Comparison of ENCODE assay signal across 8 mouse cellular contexts in genomic region chr2:122351931-122352329, GRCm38 (mm10). TPM values are rescaled to one million over a fixed set of nuclear protein-coding genes. Genes with fewer than 3 reads are reported as not detected.
A peak's percentile ranks its signal among the peaks of the same experiment; 100 is the strongest.
DNase-seq lines count a peak whose midpoint lies in the region; ATAC-seq and TF ChIP-seq lines count a peak whose summit lies in the region.
"Had no signal": no experiment of that assay in that cellular context is flagged by ENCODE, and none has a peak within 500 bp of the region (broad histone marks: within the 10 kb centered on the region; RNA-seq: fewer than 3 reads in every experiment).

No protein-coding gene starts in this region.

- H3K4me2 ChIP-seq in embryonic facial prominence, embryonic 14.5 days (ENCODE audit: low read depth, low read length) = no peak overlapping the region
- no peak overlapping the region for H3K4me2 ChIP-seq in kidney, embryonic 16.5 days (replicated peaks; ENCODE audit: low read depth, low read length)
- peak overlapping the region; percentile 21; the same call in 1 of the 2 replicates for H3K4me2 ChIP-seq in midbrain, embryonic 14.5 days (ENCODE audit: low read length)
- H3K4me2 ChIP-seq: liver, embryonic 13.5 days had no signal

- no peak for ATAC-seq in embryonic facial prominence, embryonic 14.5 days (ENCODE audit: low read depth)
- ATAC-seq in kidney, embryonic 16.5 days (ENCODE audit: low FRiP score, low TSS enrichment) = no peak
- ATAC-seq in midbrain, embryonic 14.5 days (ENCODE audit: low FRiP score, low TSS enrichment) = peak; percentile 28; the same call in 1 of the 2 replicates

- no peak for TF ChIP-seq POLR2A in ES-Bruce4 (IDR thresholded peaks at IDR 0.05; ENCODE audit: insufficient read depth, low read length)

- H3K36me3 ChIP-seq in E14TG2a.4 (ENCODE audit: insufficient read depth, low read length) (peaks cover 48% of the 10 kb centered on the region), ES-Bruce4 (ENCODE audit: control insufficient read depth, insufficient read depth, low read length, poor library complexity, severe bottlenecking) (no peaks in the 10 kb centered on the region)
- H3K36me3 ChIP-seq in embryonic facial prominence, embryonic 14.5 days (ENCODE audit: control insufficient read depth, insufficient read depth, low read length) = peaks cover 23% of the 10 kb centered on the region
- H3K36me3 ChIP-seq in kidney, embryonic 16.5 days (ENCODE audit: insufficient read depth, low read length) = no peaks in the 10 kb centered on the region
- H3K36me3 ChIP-seq in midbrain, embryonic 14.5 days (ENCODE audit: control insufficient read depth, insufficient read depth, low read length) = peaks cover 37% of the 10 kb centered on the region

- H3K9me3 ChIP-seq in E14TG2a.4 (ENCODE audit: low read length) (no peaks in the 10 kb centered on the region), ES-Bruce4 (replicated peaks; ENCODE audit: control insufficient read depth, insufficient read depth, low read length, poor library complexity, severe bottlenecking) (no peaks in the 10 kb centered on the region)
- H3K9me3 ChIP-seq in embryonic facial prominence, embryonic 14.5 days (ENCODE audit: control insufficient read depth, low read length) = no peaks in the 10 kb centered on the region
- no peaks in the 10 kb centered on the region for H3K9me3 ChIP-seq in kidney, embryonic 16.5 days (ENCODE audit: low read length)
- no peaks in the 10 kb centered on the region for H3K9me3 ChIP-seq in midbrain, embryonic 14.5 days (ENCODE audit: control insufficient read depth, low read length)
- H3K9me3 ChIP-seq: liver, embryonic 13.5 days had no signal

- 0 out of 2 replicates have a peak, but pooled peaks have one; percentile 67 for TF ChIP-seq EP300 in ES-Bruce4 (IDR thresholded peaks at IDR 0.05; ENCODE audit: insufficient read depth, low read depth, low read length)

- H3K4me3 ChIP-seq in E14TG2a.4 (replicated peaks; ENCODE audit: low read length) = 0 out of 2 replicates have a peak overlapping the region, but pooled peaks have one; percentile 3
- H3K4me3 ChIP-seq in ES-Bruce4 (ENCODE audit: low read depth, low read length) = no peak overlapping the region
- no peak overlapping the region for H3K4me3 ChIP-seq in embryonic facial prominence, embryonic 14.5 days (ENCODE audit: low read depth, low read length)
- H3K4me3 ChIP-seq in kidney, embryonic 16.5 days (ENCODE audit: low read length) = no peak overlapping the region
- H3K4me3 ChIP-seq in midbrain, embryonic 14.5 days (replicated peaks; ENCODE audit: low read depth, low read length) = no peak overlapping the region
- H3K4me3 ChIP-seq: liver, embryonic 13.5 days had no signal

- H3K27ac ChIP-seq in ES-Bruce4 (ENCODE audit: insufficient read depth, low read length) = no peak overlapping the region
- peak overlapping the region; percentile 46 for H3K27ac ChIP-seq in embryonic facial prominence, embryonic 14.5 days (replicated peaks; ENCODE audit: low read depth, low read length)
- H3K27ac ChIP-seq in kidney, embryonic 16.5 days (ENCODE audit: low read length) = peak overlapping the region; percentile 52
- H3K27ac ChIP-seq in midbrain, embryonic 14.5 days (replicated peaks; ENCODE audit: low read depth, low read length) = peak overlapping the region; percentile 90
- H3K27ac ChIP-seq: liver, embryonic 13.5 days had no signal

- no peak for TF ChIP-seq CTCF in E14TG2a.4 (conservative IDR thresholded peaks at IDR 0.05; ENCODE audit: low read length)
- TF ChIP-seq CTCF in ES-Bruce4 (IDR thresholded peaks at IDR 0.05; ENCODE audit: low read depth, low read length) = no peak

- H3K27me3 ChIP-seq in E14TG2a.4 (ENCODE audit: insufficient read depth, low read length) (peaks cover 6% of the 10 kb centered on the region), ES-Bruce4 (ENCODE audit: control insufficient read depth, insufficient read depth, low read length, poor library complexity, severe bottlenecking) (no peaks in the 10 kb centered on the region)
- H3K27me3 ChIP-seq in embryonic facial prominence, embryonic 14.5 days (replicated peaks; ENCODE audit: control insufficient read depth, insufficient read depth, low read length) = no peaks in the 10 kb centered on the region
- no peaks in the 10 kb centered on the region for H3K27me3 ChIP-seq in kidney, embryonic 16.5 days (ENCODE audit: insufficient read depth, low read length)
- no peaks in the 10 kb centered on the region for H3K27me3 ChIP-seq in midbrain, embryonic 14.5 days (ENCODE audit: control insufficient read depth, insufficient read depth, low read length)

- peaks cover 92% of the 10 kb centered on the region for H3K4me1 ChIP-seq in E14TG2a.4 (replicated peaks; ENCODE audit: low read depth, low read length)
- H3K4me1 ChIP-seq in ES-Bruce4 (ENCODE audit: control insufficient read depth, insufficient read depth, low read length) = peaks cover 17% of the 10 kb centered on the region
- peaks cover 18% of the 10 kb centered on the region for H3K4me1 ChIP-seq in embryonic facial prominence, embryonic 14.5 days (ENCODE audit: control insufficient read depth, insufficient read depth, low read length)
- peaks cover 35% of the 10 kb centered on the region for H3K4me1 ChIP-seq in kidney, embryonic 16.5 days (ENCODE audit: insufficient read depth, low read length)
- peaks cover 54% of the 10 kb centered on the region for H3K4me1 ChIP-seq in midbrain, embryonic 14.5 days (ENCODE audit: control insufficient read depth, insufficient read depth, low read length)

- WGBS in embryonic facial prominence, embryonic 14.5 days = 44% methylated on average over 4 of the region's 4 CpGs
- 54% methylated on average over 4 of the region's 4 CpGs for WGBS in kidney, embryonic 16.5 days
- 7% methylated on average over 4 of the region's 4 CpGs for WGBS in midbrain, embryonic 14.5 days

- no peak overlapping the region for H3K9ac ChIP-seq in ES-Bruce4 (ENCODE audit: low read depth, poor library complexity, severe bottlenecking)
- H3K9ac ChIP-seq in embryonic facial prominence, embryonic 14.5 days (ENCODE audit: low read depth, low read length) = no peak overlapping the region
- peak overlapping the region; percentile 25; the same call in 1 of the 2 replicates for H3K9ac ChIP-seq in kidney, embryonic 16.5 days (replicated peaks; ENCODE audit: low read length)
- 0 out of 2 replicates have a peak overlapping the region, but pooled peaks have one; percentile 16 for H3K9ac ChIP-seq in midbrain, embryonic 14.5 days (replicated peaks; ENCODE audit: low read length)
- H3K9ac ChIP-seq: liver, embryonic 13.5 days had no signal

- peak; percentile 85 for DNase-seq in embryonic facial prominence, embryonic 14.5 days (ENCODE audit: low spot score)
- DNase-seq in midbrain, embryonic 14.5 days = peak; percentile 89
- DNase-seq in urinary bladder, postnatal 36 days (ENCODE audit: low spot score in 2 of 2) = no peak
- DNase-seq in heart, adult 18-20 months = no peak
- DNase-seq: liver, embryonic 13.5 days had no signal

RNA-seq across cellular contexts. Expression of gene Shf, which starts 17.0 kb away (rescaled TPM):
- polyA plus RNA-seq in ES-Bruce4 (2011; ENCODE audit: insufficient read depth, insufficient read length, low read depth, missing spikeins) = 3.7 and 6.0 TPM in 2 replicates
- polyA plus RNA-seq in embryonic facial prominence, embryonic 14.5 days (2014; fragmentation: Nextera tagmentation; extraction: Ambion mirVana) = 5.5 and 6.4 TPM in 2 replicates
- 2.0 and 2.3 TPM in 2 replicates for polyA plus RNA-seq in kidney, embryonic 16.5 days (2015; fragmentation: Nextera tagmentation; extraction: Ambion mirVana)
- 15.9 and 19.2 TPM in 2 replicates for polyA plus RNA-seq in midbrain, embryonic 14.5 days (2014; fragmentation: Nextera tagmentation; extraction: Ambion mirVana)
- total RNA-seq in heart, adult 18-20 months (2021) = 1 to 10 TPM; 5.1 to 5.3 TPM

RNA-seq across cellular contexts. Expression of gene Duox1, which starts 36.5 kb away (rescaled TPM):
- polyA plus RNA-seq in ES-Bruce4 (2011; ENCODE audit: insufficient read depth, insufficient read length, low read depth, missing spikeins) = not detected in 2 replicates
- 0.34 and 0.67 TPM in 2 replicates for polyA plus RNA-seq in embryonic facial prominence, embryonic 14.5 days (2014; fragmentation: Nextera tagmentation; extraction: Ambion mirVana)
- polyA plus RNA-seq in kidney, embryonic 16.5 days (2015; fragmentation: Nextera tagmentation; extraction: Ambion mirVana) = 0.05 TPM in 1 of 2 replicates, not detected in the other
- 0.18 and 0.22 TPM in 2 replicates for polyA plus RNA-seq in midbrain, embryonic 14.5 days (2014; fragmentation: Nextera tagmentation; extraction: Ambion mirVana)
- total RNA-seq in heart, adult 18-20 months (2021) = under 1 TPM; 0.17 to 0.28 TPM
- polyA plus RNA-seq: liver, embryonic 13.5 days had no signal

RNA-seq across cellular contexts. Expression of gene Duoxa1, which starts 38.4 kb away (rescaled TPM):
- not detected in 2 replicates for polyA plus RNA-seq in ES-Bruce4 (2011; ENCODE audit: insufficient read depth, insufficient read length, low read depth, missing spikeins)
- polyA plus RNA-seq in embryonic facial prominence, embryonic 14.5 days (2014; fragmentation: Nextera tagmentation; extraction: Ambion mirVana) = 3.6 and 4.2 TPM in 2 replicates
- polyA plus RNA-seq in kidney, embryonic 16.5 days (2015; fragmentation: Nextera tagmentation; extraction: Ambion mirVana) = 0.15 TPM in 1 of 2 replicates, not detected in the other
- 0.25 TPM in 1 of 2 replicates, not detected in the other for polyA plus RNA-seq in midbrain, embryonic 14.5 days (2014; fragmentation: Nextera tagmentation; extraction: Ambion mirVana)
- under 1 TPM in 1 of 2 experiments, not detected in 1; 0.25 TPM for total RNA-seq in heart, adult 18-20 months (2021)
- polyA plus RNA-seq: liver, embryonic 13.5 days had no signal

RNA-seq across cellular contexts. Expression of gene Duoxa2, which starts 53.2 kb away (rescaled TPM):
- polyA plus RNA-seq in ES-Bruce4 (2011; ENCODE audit: insufficient read depth, insufficient read length, low read depth, missing spikeins) = not detected in 2 replicates
- 0.71 TPM in 1 of 2 replicates, not detected in the other for polyA plus RNA-seq in embryonic facial prominence, embryonic 14.5 days (2014; fragmentation: Nextera tagmentation; extraction: Ambion mirVana)
- not detected in 2 replicates for polyA plus RNA-seq in kidney, embryonic 16.5 days (2015; fragmentation: Nextera tagmentation; extraction: Ambion mirVana)
- polyA plus RNA-seq in midbrain, embryonic 14.5 days (2014; fragmentation: Nextera tagmentation; extraction: Ambion mirVana) = 0.23 TPM in 1 of 2 replicates, not detected in the other
- under 1 TPM in 1 of 2 experiments, not detected in 1; 0.18 TPM for total RNA-seq in heart, adult 18-20 months (2021)
- polyA plus RNA-seq: liver, embryonic 13.5 days had no signal

RNA-seq across cellular contexts. Expression of gene Duox2, which starts 53.7 kb away (rescaled TPM):
- not detected in 2 replicates for polyA plus RNA-seq in ES-Bruce4 (2011; ENCODE audit: insufficient read depth, insufficient read length, low read depth, missing spikeins)
- polyA plus RNA-seq in embryonic facial prominence, embryonic 14.5 days (2014; fragmentation: Nextera tagmentation; extraction: Ambion mirVana) = 0.04 and 0.14 TPM in 2 replicates
- polyA plus RNA-seq in kidney, embryonic 16.5 days (2015; fragmentation: Nextera tagmentation; extraction: Ambion mirVana) = 0.06 TPM in 2 replicates
- 0.04 TPM in 1 of 2 replicates, not detected in the other for polyA plus RNA-seq in midbrain, embryonic 14.5 days (2014; fragmentation: Nextera tagmentation; extraction: Ambion mirVana)
- under 1 TPM; 0.27 to 0.44 TPM for total RNA-seq in heart, adult 18-20 months (2021)
- polyA plus RNA-seq: liver, embryonic 13.5 days had no signal

Comparison
In these comparisons a context has a peak if more than half of its experiments do, and no peak if none do; other contexts are left out.
1. H3K9ac ChIP-seq: peak in kidney, embryonic 16.5 days (single experiment) and midbrain, embryonic 14.5 days (single experiment); none in ES-Bruce4 (single experiment) and embryonic facial prominence, embryonic 14.5 days (single experiment).
2. DNase-seq: peak in embryonic facial prominence, embryonic 14.5 days (single experiment) and midbrain, embryonic 14.5 days (single experiment); none in urinary bladder, postnatal 36 days (0 of 2) and heart, adult 18-20 months (0 of 2).